Mouse (Mus musculus): ENCODE results near the gene Eif4e. TPM values are rescaled to one million over a fixed set of nuclear protein-coding genes. Genes with fewer than 3 reads are reported as not detected.

Eif4e gene
- polyA plus RNA-seq, 1 experiment from 2014 or later, result 240 TPM

GRCm38 (mm10) chr3:138532764-138533163 is 6.8 kb downstream of the Eif4e start:
- no peak overlapping the region for H3K4me2 ChIP-seq (ENCODE audit: low read length)
- DNase-seq (ENCODE audit: low spot score) (no peak), ATAC-seq (replicated peaks; ENCODE audit: low FRiP score, low read depth) (no peak)
- H3K27me3 ChIP-seq (ENCODE audit: insufficient read depth, low read length), result no peaks in the 10 kb centered on the region
- H3K27ac ChIP-seq, result no peak overlapping the region
- WGBS, result 58% methylated on average over 2 of the region's 2 CpGs
- TF ChIP-seq CTCF (IDR thresholded peaks at IDR 0.05; ENCODE audit: low read depth), result no peak
- no peaks in the 10 kb centered on the region for H3K36me3 ChIP-seq (ENCODE audit: insufficient read depth, low read length)
- H3K4me3 ChIP-seq (replicated peaks; ENCODE audit: low read depth, low read length), result no peak overlapping the region
- 0 out of 2 replicates have a peak, but pooled peaks cover 18% of the 10 kb centered on the region for H3K4me1 ChIP-seq (replicated peaks; ENCODE audit: insufficient read depth, low read length)
- no peak overlapping the region for H3K9ac ChIP-seq (ENCODE audit: low read depth, low read length)
- H3K9me3 ChIP-seq (replicated peaks; ENCODE audit: low read length), result no peaks in the 10 kb centered on the region

- WGBS, result 88% methylated on average over 2 of the region's 2 CpGs
- ATAC-seq (replicated peaks; ENCODE audit: low FRiP score, low read depth), result no peak
- H3K9me3 ChIP-seq (replicated peaks; ENCODE audit: low read length), result no peaks in the 10 kb centered on the region
- H3K27ac ChIP-seq, result no peak overlapping the region
- no peak overlapping the region for H3K4me2 ChIP-seq (ENCODE audit: low read length)
- no peak for TF ChIP-seq CTCF (IDR thresholded peaks at IDR 0.05; ENCODE audit: low read depth)
- DNase-seq (ENCODE audit: low spot score), result no peak
- no peak overlapping the region for H3K4me3 ChIP-seq (replicated peaks; ENCODE audit: low read depth, low read length)
- 0 out of 2 replicates have a peak, but pooled peaks cover 3% of the 10 kb centered on the region for H3K4me1 ChIP-seq (replicated peaks; ENCODE audit: insufficient read depth, low read length)
- no peak overlapping the region for H3K9ac ChIP-seq (ENCODE audit: low read depth, low read length)
- H3K36me3 ChIP-seq (ENCODE audit: insufficient read depth, low read length), result no peaks in the 10 kb centered on the region
- no peaks in the 10 kb centered on the region for H3K27me3 ChIP-seq (ENCODE audit: insufficient read depth, low read length)
Observed at GRCm38 (mm10) chr3:138536031-138536430, 10.1 kb downstream of the Eif4e start.

GRCm38 (mm10) chr3:138542621-138543020 is 16.6 kb downstream of the Eif4e start:
- TF ChIP-seq CTCF (IDR thresholded peaks at IDR 0.05; ENCODE audit: low read depth), result no peak
- no peak overlapping the region for H3K27ac ChIP-seq
- H3K4me3 ChIP-seq (replicated peaks; ENCODE audit: low read depth, low read length), result no peak overlapping the region
- no peak for DNase-seq (ENCODE audit: low spot score)
- no peaks in the 10 kb centered on the region for H3K27me3 ChIP-seq (ENCODE audit: insufficient read depth, low read length)
- H3K36me3 ChIP-seq (ENCODE audit: insufficient read depth, low read length), result no peaks in the 10 kb centered on the region
- H3K4me2 ChIP-seq (ENCODE audit: low read length), result no peak overlapping the region
- no peaks in the 10 kb centered on the region; the same call in 1 of the 2 replicates for H3K4me1 ChIP-seq (replicated peaks; ENCODE audit: insufficient read depth, low read length)
- no peaks in the 10 kb centered on the region for H3K9me3 ChIP-seq (replicated peaks; ENCODE audit: low read length)
- ATAC-seq (replicated peaks; ENCODE audit: low FRiP score, low read depth), result no peak
- 46% methylated on average over 3 of the region's 3 CpGs for WGBS
- H3K9ac ChIP-seq (ENCODE audit: low read depth, low read length), result no peak overlapping the region

- 84% methylated on average over 4 of the region's 4 CpGs for WGBS
- no peak overlapping the region for H3K9ac ChIP-seq (ENCODE audit: low read depth, low read length)
- H3K4me3 ChIP-seq (replicated peaks; ENCODE audit: low read depth, low read length), result no peak overlapping the region
- H3K27ac ChIP-seq, result no peak overlapping the region
- H3K4me2 ChIP-seq (ENCODE audit: low read length), result no peak overlapping the region
- no peak for DNase-seq (ENCODE audit: low spot score)
- no peaks in the 10 kb centered on the region; the same call in 1 of the 2 replicates for H3K4me1 ChIP-seq (replicated peaks; ENCODE audit: insufficient read depth, low read length)
- no peaks in the 10 kb centered on the region for H3K27me3 ChIP-seq (ENCODE audit: insufficient read depth, low read length)
- ATAC-seq (replicated peaks; ENCODE audit: low FRiP score, low read depth), result no peak
- 0 out of 2 replicates have a peak, but pooled peaks cover 2% of the 10 kb centered on the region for H3K36me3 ChIP-seq (ENCODE audit: insufficient read depth, low read length)
- no peaks in the 10 kb centered on the region for H3K9me3 ChIP-seq (replicated peaks; ENCODE audit: low read length)
- no peak for TF ChIP-seq CTCF (IDR thresholded peaks at IDR 0.05; ENCODE audit: low read depth)
Observed at GRCm38 (mm10) chr3:138544117-138544516, 18.1 kb downstream of the Eif4e start.

GRCm38 (mm10) chr3:138546678-138547077 is 20.7 kb downstream of the Eif4e start:
- Histone ChIP-seq H3K9me3 (replicated peaks; ENCODE audit: low read length) (no peaks in the 10 kb centered on the region), H3K36me3 (ENCODE audit: insufficient read depth, low read length) (peaks cover 16% of the 10 kb centered on the region; the same call in 1 of the 2 replicates), H3K4me2 (ENCODE audit: low read length) (no peak overlapping the region), H3K27me3 (ENCODE audit: insufficient read depth, low read length) (no peaks in the 10 kb centered on the region), H3K4me1 (replicated peaks; ENCODE audit: insufficient read depth, low read length) (no peaks in the 10 kb centered on the region; the same call in 1 of the 2 replicates), H3K4me3 (replicated peaks; ENCODE audit: low read depth, low read length) (no peak overlapping the region), H3K27ac (no peak overlapping the region), H3K9ac (ENCODE audit: low read depth, low read length) (no peak overlapping the region)
- TF ChIP-seq CTCF (IDR thresholded peaks at IDR 0.05; ENCODE audit: low read depth), result no peak
- WGBS, result 68% methylated on average over 2 of the region's 2 CpGs
- DNase-seq (ENCODE audit: low spot score) (no peak), ATAC-seq (replicated peaks; ENCODE audit: low FRiP score, low read depth) (no peak)

GRCm38 (mm10) chr3:138549045-138549444 is 23.1 kb downstream of the Eif4e start:
- H3K9ac ChIP-seq (ENCODE audit: low read depth, low read length), result no peak overlapping the region
- no peaks in the 10 kb centered on the region for H3K27me3 ChIP-seq (ENCODE audit: insufficient read depth, low read length)
- H3K4me1 ChIP-seq (replicated peaks; ENCODE audit: insufficient read depth, low read length), result no peaks in the 10 kb centered on the region
- ATAC-seq (replicated peaks; ENCODE audit: low FRiP score, low read depth) (no peak), DNase-seq (ENCODE audit: low spot score) (no peak)
- peaks cover 16% of the 10 kb centered on the region; the same call in 1 of the 2 replicates for H3K36me3 ChIP-seq (ENCODE audit: insufficient read depth, low read length)
- TF ChIP-seq CTCF (IDR thresholded peaks at IDR 0.05; ENCODE audit: low read depth), result no peak
- no peak overlapping the region for H3K4me2 ChIP-seq (ENCODE audit: low read length)
- no peak overlapping the region for H3K4me3 ChIP-seq (replicated peaks; ENCODE audit: low read depth, low read length)
- no peaks in the 10 kb centered on the region for H3K9me3 ChIP-seq (replicated peaks; ENCODE audit: low read length)
- 84% methylated on average over 4 of the region's 4 CpGs for WGBS
- no peak overlapping the region for H3K27ac ChIP-seq
